Comparison of ENCODE assay signal across 26 mouse cellular contexts in the genomic region with DNA sequence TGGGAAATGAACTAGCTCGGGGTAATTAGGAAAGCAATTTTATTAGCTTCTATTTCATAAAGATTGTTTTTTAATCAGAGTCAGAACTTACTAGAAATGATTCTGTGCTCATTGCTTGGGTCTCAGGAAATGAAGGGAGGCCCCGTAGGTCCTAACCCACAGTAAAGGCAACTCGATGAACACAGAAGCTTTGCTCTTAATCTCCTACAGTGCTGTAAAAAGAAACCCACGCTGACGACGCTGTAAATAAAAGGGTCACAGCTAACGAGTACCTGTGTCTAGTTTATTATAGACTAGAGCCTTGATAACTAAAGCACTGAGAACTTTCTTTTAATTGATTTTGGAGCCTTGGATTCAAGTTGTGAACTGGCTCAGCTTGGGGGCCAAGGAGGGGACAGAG.
DNase-seq lines count a peak whose midpoint lies in the region; ATAC-seq lines count a peak whose summit lies in the region.
"Had no signal": no experiment of that assay in that cellular context is flagged by ENCODE, and none has a peak within 500 bp of the region (broad histone marks: within the 10 kb centered on the region; RNA-seq: fewer than 3 reads in every experiment).

No protein-coding gene starts in this region.

- H3K27ac ChIP-seq in forebrain, embryonic 10.5 days: peak overlapping the region; percentile 25; the same call in 1 of the 2 replicates
- no peak overlapping the region for H3K27ac ChIP-seq in forebrain, embryonic 16.5 days (ENCODE audit: low read length)
- H3K27ac ChIP-seq in limb, embryonic 11.5 days (replicated peaks; ENCODE audit: low read depth, low read length): no peak overlapping the region
- H3K27ac ChIP-seq in limb, embryonic 10.5 days: no peak overlapping the region
- peak overlapping the region; percentile 3; the same call in 1 of the 2 replicates for H3K27ac ChIP-seq in limb, embryonic 13.5 days
- 0 out of 2 replicates have a peak overlapping the region, but pooled peaks have one; percentile 7 for H3K27ac ChIP-seq in limb, embryonic 15.5 days
- H3K27ac ChIP-seq: embryonic facial prominence, embryonic 10.5 days; embryonic facial prominence, embryonic 12.5 days had no signal

- WGBS in forebrain, embryonic 10.5 days: 37% methylated on average over 7 of the region's 7 CpGs
- 11% methylated on average over 7 of the region's 7 CpGs for WGBS in forebrain, embryonic 16.5 days
- WGBS in limb, embryonic 11.5 days: 8% methylated on average over 7 of the region's 7 CpGs
- 21% methylated on average over 7 of the region's 7 CpGs for WGBS in limb, embryonic 10.5 days
- WGBS in limb, embryonic 13.5 days: 5% methylated on average over 7 of the region's 7 CpGs
- WGBS in limb, embryonic 15.5 days: 18% methylated on average over 7 of the region's 7 CpGs

- H3K9me3 ChIP-seq in forebrain, embryonic 10.5 days: no peaks in the 10 kb centered on the region
- H3K9me3 ChIP-seq in forebrain, embryonic 16.5 days (ENCODE audit: control insufficient read depth, low read length): no peaks in the 10 kb centered on the region
- H3K9me3 ChIP-seq in limb, embryonic 11.5 days (ENCODE audit: control insufficient read depth, low read length): no peaks in the 10 kb centered on the region
- no peaks in the 10 kb centered on the region for H3K9me3 ChIP-seq in limb, embryonic 10.5 days (replicated peaks)
- no peaks in the 10 kb centered on the region for H3K9me3 ChIP-seq in limb, embryonic 13.5 days
- no peaks in the 10 kb centered on the region for H3K9me3 ChIP-seq in limb, embryonic 15.5 days
- H3K9me3 ChIP-seq: embryonic facial prominence, embryonic 10.5 days; embryonic facial prominence, embryonic 12.5 days; G1E had no signal

- no peak overlapping the region for H3K4me3 ChIP-seq in forebrain, embryonic 10.5 days
- no peak overlapping the region for H3K4me3 ChIP-seq in forebrain, embryonic 16.5 days (replicated peaks; ENCODE audit: low read length)
- H3K4me3 ChIP-seq in limb, embryonic 11.5 days (ENCODE audit: low read depth, low read length): no peak overlapping the region
- no peak overlapping the region for H3K4me3 ChIP-seq in limb, embryonic 10.5 days
- H3K4me3 ChIP-seq in limb, embryonic 13.5 days: no peak overlapping the region
- no peak overlapping the region for H3K4me3 ChIP-seq in limb, embryonic 15.5 days
- H3K4me3 ChIP-seq: embryonic facial prominence, embryonic 10.5 days; embryonic facial prominence, embryonic 12.5 days had no signal

- H3K36me3 ChIP-seq in forebrain, embryonic 10.5 days (replicated peaks): no peaks in the 10 kb centered on the region
- H3K36me3 ChIP-seq in forebrain, embryonic 16.5 days (ENCODE audit: control insufficient read depth, insufficient read depth): no peaks in the 10 kb centered on the region
- no peaks in the 10 kb centered on the region for H3K36me3 ChIP-seq in limb, embryonic 11.5 days (ENCODE audit: control insufficient read depth, insufficient read depth, low read length)
- H3K36me3 ChIP-seq in limb, embryonic 10.5 days: no peaks in the 10 kb centered on the region
- no peaks in the 10 kb centered on the region for H3K36me3 ChIP-seq in limb, embryonic 13.5 days
- H3K36me3 ChIP-seq in limb, embryonic 15.5 days: no peaks in the 10 kb centered on the region
- H3K36me3 ChIP-seq: embryonic facial prominence, embryonic 10.5 days; embryonic facial prominence, embryonic 12.5 days; G1E had no signal

- H3K4me1 ChIP-seq in forebrain, embryonic 10.5 days: peaks cover 33% of the 10 kb centered on the region
- peaks cover 24% of the 10 kb centered on the region for H3K4me1 ChIP-seq in forebrain, embryonic 16.5 days (replicated peaks; ENCODE audit: control insufficient read depth, insufficient read depth, low read length)
- peaks cover 20% of the 10 kb centered on the region for H3K4me1 ChIP-seq in limb, embryonic 11.5 days (ENCODE audit: control insufficient read depth, insufficient read depth, low read length)
- peaks cover 55% of the 10 kb centered on the region for H3K4me1 ChIP-seq in limb, embryonic 10.5 days
- peaks cover 50% of the 10 kb centered on the region for H3K4me1 ChIP-seq in limb, embryonic 13.5 days
- peaks cover 7% of the 10 kb centered on the region; the same call in 1 of the 2 replicates for H3K4me1 ChIP-seq in limb, embryonic 15.5 days

- no peak for ATAC-seq in forebrain, embryonic 16.5 days
- peak; percentile 65; the same call in 1 of the 2 replicates for ATAC-seq in limb, embryonic 11.5 days (ENCODE audit: insufficient number of reproducible peaks, low FRiP score, low TSS enrichment, low read depth)
- ATAC-seq in limb, embryonic 13.5 days (ENCODE audit: low FRiP score, low read depth): peak; percentile 84
- no peak for ATAC-seq in limb, embryonic 15.5 days (ENCODE audit: insufficient number of reproducible peaks, low FRiP score, low TSS enrichment, low read depth)
- ATAC-seq: activated CD4-positive, CD25-positive, alpha-beta regulatory T cell, adult 4 months; CD4-positive, CD25-positive, alpha-beta regulatory T cell, adult 4 months; forebrain, embryonic 14.5 days; forebrain, postnatal 0 days; Patski had no signal

- no peak overlapping the region for H3K9ac ChIP-seq in forebrain, embryonic 16.5 days (replicated peaks; ENCODE audit: low read depth, low read length)
- H3K9ac ChIP-seq in limb, embryonic 11.5 days (ENCODE audit: low read length): no peak overlapping the region
- no peak overlapping the region for H3K9ac ChIP-seq in limb, embryonic 13.5 days
- no peak overlapping the region for H3K9ac ChIP-seq in limb, embryonic 15.5 days
- H3K9ac ChIP-seq: embryonic facial prominence, embryonic 12.5 days; forebrain, postnatal 0 days had no signal

- H3K27me3 ChIP-seq in forebrain, embryonic 10.5 days (ENCODE audit: poor library complexity, severe bottlenecking): no peaks in the 10 kb centered on the region
- no peaks in the 10 kb centered on the region for H3K27me3 ChIP-seq in forebrain, embryonic 16.5 days (replicated peaks; ENCODE audit: control insufficient read depth, insufficient read depth, low read length)
- no peaks in the 10 kb centered on the region for H3K27me3 ChIP-seq in limb, embryonic 11.5 days (ENCODE audit: control insufficient read depth, insufficient read depth, low read length)
- H3K27me3 ChIP-seq in limb, embryonic 10.5 days (ENCODE audit: low read depth, poor library complexity, severe bottlenecking): no peaks in the 10 kb centered on the region
- H3K27me3 ChIP-seq in limb, embryonic 13.5 days: no peaks in the 10 kb centered on the region
- H3K27me3 ChIP-seq in limb, embryonic 15.5 days: no peaks in the 10 kb centered on the region
- H3K27me3 ChIP-seq: CH12.LX; embryonic facial prominence, embryonic 12.5 days had no signal

- DNase-seq in forebrain, embryonic 10.5 days (ENCODE audit: extremely low spot score, low spot score): no peak
- no peak for DNase-seq in limb, embryonic 11.5 days (ENCODE audit: low spot score)
- DNase-seq in limb, embryonic 10.5 days (ENCODE audit: low spot score): no peak
- no peak for DNase-seq in heart, postnatal 4 days
- no peak for DNase-seq in right cerebral cortex, adult 18-20 months
- DNase-seq: adrenal gland, adult 8-10 months; adrenal gland, postnatal 14 days; adrenal gland, postnatal 36 days; B cell, adult 2 months; cerebellum, adult 11-12 months; cerebellum, adult 2 months; cerebellum, adult 9-10 months; cerebellum, postnatal 10 days; cerebellum, postnatal 25 days; forebrain, postnatal 0 days had no signal

- H3K4me2 ChIP-seq in forebrain, embryonic 16.5 days (ENCODE audit: low read length): no peak overlapping the region
- no peak overlapping the region for H3K4me2 ChIP-seq in limb, embryonic 11.5 days (ENCODE audit: low read depth, severe bottlenecking)
- H3K4me2 ChIP-seq in limb, embryonic 13.5 days (replicated peaks): no peak overlapping the region
- no peak overlapping the region for H3K4me2 ChIP-seq in limb, embryonic 15.5 days
- H3K4me2 ChIP-seq: embryonic facial prominence, embryonic 12.5 days had no signal

Comparison
In these comparisons a context has a peak if more than half of its experiments do, and no peak if none do; other contexts are left out.
1. H3K27ac ChIP-seq: peak in forebrain, embryonic 10.5 days (single experiment), limb, embryonic 13.5 days (single experiment) and limb, embryonic 15.5 days (single experiment); none in forebrain, embryonic 16.5 days (single experiment), limb, embryonic 11.5 days (single experiment) and limb, embryonic 10.5 days (single experiment).
2. ATAC-seq: peak in limb, embryonic 11.5 days (single experiment) and limb, embryonic 13.5 days (single experiment); none in forebrain, embryonic 16.5 days (single experiment) and limb, embryonic 15.5 days (single experiment).